Mouse (Mus musculus): ENCODE results near the gene Tead1. TPM values are rescaled to one million over a fixed set of nuclear protein-coding genes. Genes with fewer than 3 reads are reported as not detected.

The Tead1 gene
- polyA plus RNA-seq, 1 experiment: 210 TPM

GRCm38 (mm10) chr7:112730209-112730608, 51.1 kb downstream of the Tead1 start:
- no peak overlapping the region for H3K27ac ChIP-seq (ENCODE audit: insufficient read depth, low read length)
- H3K27me3 ChIP-seq (ENCODE audit: control insufficient read depth, insufficient read depth, low read length, poor library complexity, severe bottlenecking): no peaks in the 10 kb centered on the region
- no peaks in the 10 kb centered on the region for H3K9me3 ChIP-seq (replicated peaks; ENCODE audit: control insufficient read depth, insufficient read depth, low read length, poor library complexity, severe bottlenecking)
- no peaks in the 10 kb centered on the region for H3K36me3 ChIP-seq (ENCODE audit: control insufficient read depth, insufficient read depth, low read length, poor library complexity, severe bottlenecking)
- H3K9ac ChIP-seq (ENCODE audit: low read depth, poor library complexity, severe bottlenecking): no peak overlapping the region
- TF ChIP-seq EP300 (IDR thresholded peaks at IDR 0.05; ENCODE audit: insufficient read depth, low read depth, low read length) (no peak), CTCF (IDR thresholded peaks at IDR 0.05; ENCODE audit: low read depth, low read length) (no peak), POLR2A (IDR thresholded peaks at IDR 0.05; ENCODE audit: insufficient read depth, low read length) (no peak)
- H3K4me3 ChIP-seq (ENCODE audit: low read depth, low read length): no peak overlapping the region
- peaks cover 21% of the 10 kb centered on the region for H3K4me1 ChIP-seq (ENCODE audit: control insufficient read depth, insufficient read depth, low read length)

GRCm38 (mm10) chr7:112731584-112731983, 52.5 kb downstream of the Tead1 start:
- H3K9me3 ChIP-seq (replicated peaks; ENCODE audit: control insufficient read depth, insufficient read depth, low read length, poor library complexity, severe bottlenecking): no peaks in the 10 kb centered on the region
- peaks cover 21% of the 10 kb centered on the region for H3K4me1 ChIP-seq (ENCODE audit: control insufficient read depth, insufficient read depth, low read length)
- no peaks in the 10 kb centered on the region for H3K36me3 ChIP-seq (ENCODE audit: control insufficient read depth, insufficient read depth, low read length, poor library complexity, severe bottlenecking)
- H3K4me3 ChIP-seq (ENCODE audit: low read depth, low read length): no peak overlapping the region
- no peak overlapping the region for H3K9ac ChIP-seq (ENCODE audit: low read depth, poor library complexity, severe bottlenecking)
- no peak for TF ChIP-seq POLR2A (IDR thresholded peaks at IDR 0.05; ENCODE audit: insufficient read depth, low read length)
- no peak for TF ChIP-seq EP300 (IDR thresholded peaks at IDR 0.05; ENCODE audit: insufficient read depth, low read depth, low read length)
- H3K27ac ChIP-seq (ENCODE audit: insufficient read depth, low read length): 0 out of 2 replicates have a peak overlapping the region, but pooled peaks have one; percentile 12
- H3K27me3 ChIP-seq (ENCODE audit: control insufficient read depth, insufficient read depth, low read length, poor library complexity, severe bottlenecking): no peaks in the 10 kb centered on the region

GRCm38 (mm10) chr7:112739174-112739573, 60.1 kb downstream of the Tead1 start:
- H3K4me3 ChIP-seq (ENCODE audit: low read depth, low read length): no peak overlapping the region
- H3K9ac ChIP-seq (ENCODE audit: low read depth, poor library complexity, severe bottlenecking): no peak overlapping the region
- H3K4me1 ChIP-seq (ENCODE audit: control insufficient read depth, insufficient read depth, low read length): peaks cover 3% of the 10 kb centered on the region
- no peak for TF ChIP-seq POLR2A (IDR thresholded peaks at IDR 0.05; ENCODE audit: insufficient read depth, low read length)
- no peak for TF ChIP-seq EP300 (IDR thresholded peaks at IDR 0.05; ENCODE audit: insufficient read depth, low read depth, low read length)
- no peak for TF ChIP-seq CTCF (IDR thresholded peaks at IDR 0.05; ENCODE audit: low read depth, low read length)
- no peaks in the 10 kb centered on the region for H3K27me3 ChIP-seq (ENCODE audit: control insufficient read depth, insufficient read depth, low read length, poor library complexity, severe bottlenecking)
- H3K9me3 ChIP-seq (replicated peaks; ENCODE audit: control insufficient read depth, insufficient read depth, low read length, poor library complexity, severe bottlenecking): no peaks in the 10 kb centered on the region
- H3K36me3 ChIP-seq (ENCODE audit: control insufficient read depth, insufficient read depth, low read length, poor library complexity, severe bottlenecking): no peaks in the 10 kb centered on the region
- no peak overlapping the region for H3K27ac ChIP-seq (ENCODE audit: insufficient read depth, low read length)

- H3K27ac ChIP-seq (ENCODE audit: insufficient read depth, low read length): no peak overlapping the region
- H3K9ac ChIP-seq (ENCODE audit: low read depth, poor library complexity, severe bottlenecking): peak overlapping the region; percentile 28
- H3K27me3 ChIP-seq (ENCODE audit: control insufficient read depth, insufficient read depth, low read length, poor library complexity, severe bottlenecking): no peaks in the 10 kb centered on the region
- H3K36me3 ChIP-seq (ENCODE audit: control insufficient read depth, insufficient read depth, low read length, poor library complexity, severe bottlenecking): no peaks in the 10 kb centered on the region
- TF ChIP-seq EP300 (IDR thresholded peaks at IDR 0.05; ENCODE audit: insufficient read depth, low read depth, low read length): no peak
- TF ChIP-seq POLR2A (IDR thresholded peaks at IDR 0.05; ENCODE audit: insufficient read depth, low read length): no peak
- TF ChIP-seq CTCF (IDR thresholded peaks at IDR 0.05; ENCODE audit: low read depth, low read length): no peak
- H3K4me1 ChIP-seq (ENCODE audit: control insufficient read depth, insufficient read depth, low read length): peaks cover 5% of the 10 kb centered on the region
- no peak overlapping the region for H3K4me3 ChIP-seq (ENCODE audit: low read depth, low read length)
- no peaks in the 10 kb centered on the region for H3K9me3 ChIP-seq (replicated peaks; ENCODE audit: control insufficient read depth, insufficient read depth, low read length, poor library complexity, severe bottlenecking)
Observed at GRCm38 (mm10) chr7:112741790-112742189, 62.7 kb downstream of the Tead1 start.

GRCm38 (mm10) chr7:112743063-112743462, 63.9 kb downstream of the Tead1 start:
- H3K27me3 ChIP-seq (ENCODE audit: control insufficient read depth, insufficient read depth, low read length, poor library complexity, severe bottlenecking): no peaks in the 10 kb centered on the region
- H3K4me3 ChIP-seq (ENCODE audit: low read depth, low read length): no peak overlapping the region
- H3K4me1 ChIP-seq (ENCODE audit: control insufficient read depth, insufficient read depth, low read length): peaks cover 5% of the 10 kb centered on the region
- H3K9me3 ChIP-seq (replicated peaks; ENCODE audit: control insufficient read depth, insufficient read depth, low read length, poor library complexity, severe bottlenecking): no peaks in the 10 kb centered on the region
- peak overlapping the region; percentile 61 for H3K27ac ChIP-seq (ENCODE audit: insufficient read depth, low read length)
- peak overlapping the region; percentile 15 for H3K9ac ChIP-seq (ENCODE audit: low read depth, poor library complexity, severe bottlenecking)
- no peak for TF ChIP-seq EP300 (IDR thresholded peaks at IDR 0.05; ENCODE audit: insufficient read depth, low read depth, low read length)
- no peak for TF ChIP-seq CTCF (IDR thresholded peaks at IDR 0.05; ENCODE audit: low read depth, low read length)
- TF ChIP-seq POLR2A (IDR thresholded peaks at IDR 0.05; ENCODE audit: insufficient read depth, low read length): no peak
- H3K36me3 ChIP-seq (ENCODE audit: control insufficient read depth, insufficient read depth, low read length, poor library complexity, severe bottlenecking): no peaks in the 10 kb centered on the region

GRCm38 (mm10) chr7:112743621-112744395, 64.7 kb downstream of the Tead1 start:
- H3K4me3 ChIP-seq (ENCODE audit: low read depth, low read length): no peak overlapping the region; the same call in 1 of the 2 replicates

More at GRCm38 (mm10) chr7:112743621-112744395, 64.7 kb downstream of the Tead1 start:
- Histone ChIP-seq H3K9me3 (replicated peaks; ENCODE audit: control insufficient read depth, insufficient read depth, low read length, poor library complexity, severe bottlenecking) (no peaks in the 10 kb centered on the region), H3K27ac (ENCODE audit: insufficient read depth, low read length) (peak overlapping the region; percentile 61), H3K27me3 (ENCODE audit: control insufficient read depth, insufficient read depth, low read length, poor library complexity, severe bottlenecking) (no peaks in the 10 kb centered on the region), H3K4me1 (ENCODE audit: control insufficient read depth, insufficient read depth, low read length) (peaks cover 5% of the 10 kb centered on the region), H3K36me3 (ENCODE audit: control insufficient read depth, insufficient read depth, low read length, poor library complexity, severe bottlenecking) (no peaks in the 10 kb centered on the region), H3K9ac (ENCODE audit: low read depth, poor library complexity, severe bottlenecking) (peak overlapping the region; percentile 15; the same call in 1 of the 2 replicates)
- TF ChIP-seq EP300 (IDR thresholded peaks at IDR 0.05; ENCODE audit: insufficient read depth, low read depth, low read length) (peak; percentile 87), POLR2A (IDR thresholded peaks at IDR 0.05; ENCODE audit: insufficient read depth, low read length) (no peak), CTCF (IDR thresholded peaks at IDR 0.05; ENCODE audit: low read depth, low read length) (no peak)
